Mouse (Mus musculus) stomach, adult 2 months (tissue): ENCODE measurements around the gene Krtap4-8. TPM values are rescaled to one million over a fixed set of nuclear protein-coding genes. Genes with fewer than 3 reads are reported as not detected.

ENCODE experiments used
- polyA plus RNA-seq: library from polyadenylated mRNA; depleted of rRNA; stranded (reverse); fragments of >200 nt; gene quantifications from 2 replicates; pipeline ENCODE4 v1.2.3, GENCODE M21; 2012; rRNA removed

Krtap4-8 gene
- not detected in 2 replicates for polyA plus RNA-seq

DNA sequence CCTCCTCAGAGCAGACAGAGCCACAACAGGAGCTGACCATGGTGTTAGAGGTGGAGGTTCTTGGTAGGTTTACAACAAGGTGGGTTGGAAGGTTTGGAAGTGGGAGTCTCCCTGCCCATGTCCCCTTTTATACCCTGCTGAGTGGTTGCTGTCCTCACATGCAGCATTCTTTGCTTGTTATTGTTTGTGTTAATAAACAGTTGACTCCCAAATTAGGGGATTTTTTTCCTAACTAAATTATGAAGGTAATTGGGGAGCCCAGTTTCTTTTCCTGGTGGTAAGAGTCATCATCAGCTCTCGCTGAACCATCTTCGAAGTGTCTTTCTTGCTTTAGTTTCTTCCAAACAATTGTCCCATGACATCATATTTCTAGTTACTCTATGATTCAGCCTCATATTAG is at the start of gene Krtap4-8:
TSS of gene Krtap4-8 (minus strand) at position 101 of the 400 bp plus-strand sequence.

GRCm38 (mm10) chr11:99815566-99815965 is 35.1 kb upstream of the Krtap4-8 start, which contains the start of gene Gm11564:
Gene Gm11564, minus strand, starts transcription at chr11:99815666.

GRCm38 (mm10) chr11:99809792-99810191 is 29.3 kb upstream of the Krtap4-8 start, which contains the start of gene Krtap4-13:
Gene Krtap4-13, minus strand, starts transcription at chr11:99809892.

DNA sequence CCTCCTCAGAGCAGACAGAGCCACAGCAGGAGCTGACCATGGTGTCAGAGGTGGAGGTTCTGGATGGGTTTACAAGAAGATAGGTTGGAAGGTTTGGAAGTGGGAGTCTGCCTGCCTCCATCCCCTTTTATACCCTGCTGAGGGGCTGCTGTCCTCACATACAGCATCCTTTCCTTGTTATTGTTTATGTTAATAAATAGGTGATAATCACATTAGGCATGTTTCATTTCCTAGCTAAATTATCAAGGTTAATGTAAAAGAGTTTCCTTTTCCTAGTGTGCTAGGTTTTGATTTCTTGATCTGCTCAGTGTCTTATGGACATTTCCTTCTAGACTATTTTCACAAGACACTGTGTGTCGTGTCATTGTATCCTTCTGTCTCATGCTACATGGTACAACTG is 23.8 kb upstream of the Krtap4-8 start, which contains the start of gene Gm11554:
TSS of gene Gm11554 (minus strand) at position 101 of the 400 bp plus-strand sequence.

GRCm38 (mm10) chr11:99798832-99799231 is 18.3 kb upstream of the Krtap4-8 start, which contains the start of gene Gm11569:
Gene Gm11569, minus strand, starts transcription at chr11:99798932.

GRCm38 (mm10) chr11:99793367-99793766 is 12.9 kb upstream of the Krtap4-8 start, which contains the start of gene Gm11596:
Gene Gm11596, minus strand, starts transcription at chr11:99793467.

DNA sequence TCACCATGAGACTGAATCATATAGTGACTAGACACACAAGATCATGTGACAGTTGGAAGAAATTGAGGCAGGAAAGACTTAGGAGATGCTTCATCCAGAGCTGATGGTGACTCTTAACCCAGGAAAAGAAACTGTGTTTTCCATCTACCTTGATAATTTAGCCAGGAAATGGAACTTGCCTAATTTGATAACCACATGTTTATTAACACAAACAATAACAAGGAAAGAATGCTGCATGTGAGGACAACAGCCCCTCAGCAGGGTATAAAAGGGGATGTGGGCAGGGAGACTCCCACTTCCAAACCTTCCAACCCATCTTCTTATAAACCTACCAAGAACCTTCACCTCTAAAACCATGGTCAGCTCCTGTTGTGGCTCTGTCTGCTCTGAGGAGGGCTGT is 4.4 kb upstream of the Krtap4-8 start, which contains the start of gene Krtap4-9:
TSS of gene Krtap4-9 (plus strand) at position 301 of the 400 bp plus-strand sequence.

GRCm38 (mm10) chr11:99772813-99773212 is 7.7 kb downstream of the Krtap4-8 start, which contains the start of gene Gm11595:
Gene Gm11595, minus strand, starts transcription at chr11:99772913.

DNA sequence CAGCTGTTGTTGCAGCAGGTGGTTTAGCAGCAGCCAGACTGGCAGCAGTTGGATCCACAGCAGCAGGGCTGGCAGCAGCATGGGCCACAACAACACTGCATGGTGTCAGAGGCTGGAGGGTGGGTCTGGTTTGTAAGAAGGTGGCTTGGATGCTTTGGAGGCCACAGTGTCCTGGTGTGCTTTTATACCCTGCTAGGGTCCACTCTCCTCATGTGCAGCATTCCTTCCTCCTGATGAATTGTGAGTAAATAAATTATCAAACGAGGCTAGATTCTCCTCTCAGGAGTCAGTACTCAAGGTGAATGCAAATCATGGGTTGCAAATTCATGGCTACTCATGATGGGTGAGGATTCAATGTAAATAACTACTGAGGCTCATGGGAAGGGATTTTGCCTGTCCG is 46.3 kb downstream of the Krtap4-8 start, which contains the start of gene Gm14180:
TSS of gene Gm14180 (minus strand) at position 101 of the 400 bp plus-strand sequence.

Other genes with a start within 250 kb of the Krtap4-8 start
- not detected in 2 replicates for gene Krt40, start 237.5 kb downstream of the Krtap4-8 start, polyA plus RNA-seq
- 0.44 TPM in 1 of 2 replicates, not detected in the other for gene Krtap3-3, start 229.8 kb downstream of the Krtap4-8 start, polyA plus RNA-seq
- 0.81 and 3.3 TPM in 2 replicates for gene Krtap3-2, start 223.9 kb downstream of the Krtap4-8 start, polyA plus RNA-seq
- not detected in 2 replicates for gene Gm11939, start 221.2 kb downstream of the Krtap4-8 start, polyA plus RNA-seq
- gene Krtap3-1, start 214.1 kb downstream of the Krtap4-8 start, polyA plus RNA-seq, result not detected in 2 replicates
- not detected in 2 replicates for gene Krtap1-5, start 199.7 kb downstream of the Krtap4-8 start, polyA plus RNA-seq
- 0.21 TPM in 1 of 2 replicates, not detected in the other for gene Krtap1-4, start 197.1 kb downstream of the Krtap4-8 start, polyA plus RNA-seq
- not detected in 2 replicates for gene Krtap1-3, start 189.4 kb downstream of the Krtap4-8 start, polyA plus RNA-seq
- gene Krtap9-3, start 182.6 kb downstream of the Krtap4-8 start, polyA plus RNA-seq, result not detected in 2 replicates
- gene Gm11938, start 177.4 kb downstream of the Krtap4-8 start, polyA plus RNA-seq, result not detected in 2 replicates
- not detected in 2 replicates for gene Gm11937, start 170.5 kb downstream of the Krtap4-8 start, polyA plus RNA-seq
- gene Krtap2-4, start 165.9 kb downstream of the Krtap4-8 start, polyA plus RNA-seq, result not detected in 2 replicates
- not detected in 2 replicates for gene Gm11562, start 160.3 kb downstream of the Krtap4-8 start, polyA plus RNA-seq
- not detected in 2 replicates for gene Krtap4-1, start 152.5 kb downstream of the Krtap4-8 start, polyA plus RNA-seq
- not detected in 2 replicates for gene Krtap4-2, start 145.6 kb downstream of the Krtap4-8 start, polyA plus RNA-seq
- not detected in 2 replicates for gene Krtap4-7, start 136.6 kb downstream of the Krtap4-8 start, polyA plus RNA-seq
- not detected in 2 replicates for gene Gm11555, start 130.5 kb downstream of the Krtap4-8 start, polyA plus RNA-seq
- not detected in 2 replicates for gene Gm11563, start 121.7 kb downstream of the Krtap4-8 start, polyA plus RNA-seq
- not detected in 2 replicates for gene Krtap4-6, start 114.7 kb downstream of the Krtap4-8 start, polyA plus RNA-seq
- gene Gm14190, start 90.0 kb downstream of the Krtap4-8 start, polyA plus RNA-seq, result not detected in 2 replicates
- gene Gm14180, start 46.4 kb downstream of the Krtap4-8 start, polyA plus RNA-seq, result not detected in 2 replicates
- not detected in 2 replicates for gene Gm11595, start 7.8 kb downstream of the Krtap4-8 start, polyA plus RNA-seq
- gene Krtap4-9, start 4.5 kb upstream of the Krtap4-8 start, polyA plus RNA-seq, result not detected in 2 replicates
- gene Gm11596, start 12.8 kb upstream of the Krtap4-8 start, polyA plus RNA-seq, result not detected in 2 replicates
- gene Gm11569, start 18.2 kb upstream of the Krtap4-8 start, polyA plus RNA-seq, result not detected in 2 replicates
- gene Gm11554, start 23.7 kb upstream of the Krtap4-8 start, polyA plus RNA-seq, result 0.25 TPM in 1 of 2 replicates, not detected in the other
- 0.36 TPM in 1 of 2 replicates, not detected in the other for gene Krtap4-13, start 29.2 kb upstream of the Krtap4-8 start, polyA plus RNA-seq
- not detected in 2 replicates for gene Gm11564, start 35.0 kb upstream of the Krtap4-8 start, polyA plus RNA-seq
- not detected in 2 replicates for gene 2300003K06Rik, start 57.4 kb upstream of the Krtap4-8 start, polyA plus RNA-seq
- not detected in 2 replicates for gene Krtap4-16, start 70.9 kb upstream of the Krtap4-8 start, polyA plus RNA-seq
- not detected in 2 replicates for gene Gm11568, start 77.2 kb upstream of the Krtap4-8 start, polyA plus RNA-seq
- not detected in 2 replicates for gene Gm11559, start 83.8 kb upstream of the Krtap4-8 start, polyA plus RNA-seq
- not detected in 2 replicates for gene Krtap9-1, start 92.7 kb upstream of the Krtap4-8 start, polyA plus RNA-seq
- gene Gm11567, start 98.5 kb upstream of the Krtap4-8 start, polyA plus RNA-seq, result not detected in 2 replicates
- not detected in 2 replicates for gene Krtap31-1, start 127.2 kb upstream of the Krtap4-8 start, polyA plus RNA-seq
- gene Gm11565, start 134.0 kb upstream of the Krtap4-8 start, polyA plus RNA-seq, result not detected in 2 replicates
- gene Krtap31-2, start 155.6 kb upstream of the Krtap4-8 start, polyA plus RNA-seq, result not detected in 2 replicates
- gene Krtap9-5, start 167.8 kb upstream of the Krtap4-8 start, polyA plus RNA-seq, result not detected in 2 replicates
- gene Krtap29-1, start 198.3 kb upstream of the Krtap4-8 start, polyA plus RNA-seq, result not detected in 2 replicates
- not detected in 2 replicates for gene Krtap16-1, start 205.9 kb upstream of the Krtap4-8 start, polyA plus RNA-seq
- gene Krtap17-1, start 213.3 kb upstream of the Krtap4-8 start, polyA plus RNA-seq, result not detected in 2 replicates
- gene Krt33a, start 235.5 kb upstream of the Krtap4-8 start, polyA plus RNA-seq, result not detected in 2 replicates
- gene Krt33b, start 249.2 kb upstream of the Krtap4-8 start, polyA plus RNA-seq, result not detected in 2 replicates